Mouse (Mus musculus) liver, embryonic 11.5 days (tissue): ENCODE data around the gene Lzts2. TPM values are rescaled to one million over a fixed set of nuclear protein-coding genes. Genes with fewer than 3 reads are reported as not detected.

Experiments used
- ATAC-seq: fragments of 200-750 bp; cut with Nextera tagmentation; replicated peaks from 2 replicates; pipeline ENCODE4 v1.8.0; 2017; ENCODE audit warnings: moderate number of reproducible peaks, mild to moderate bottlenecking, moderate TSS enrichment, moderate library complexity; ENCODE audit not compliant: low FRiP score
- DNase-seq: peaks from one replicate; pipeline ENCODE4 v3.0.0-alpha.2; 2017; ENCODE audit warnings: low spot score
- H3K27ac ChIP-seq: fragments of 300-500 bp; sonication (generic); 2 replicates; pipeline ENCODE4 v1.5.1; 2014; ENCODE audit warnings: mild to moderate bottlenecking, low read depth, low read length, control low read depth
- H3K27me3 ChIP-seq: fragments of 300-500 bp; sonication (generic); replicated peaks from 2 replicates; pipeline ENCODE4 v1.6.1; 2014; ENCODE audit warnings: low read length, mixed read lengths; ENCODE audit not compliant: control insufficient read depth, insufficient read depth
- H3K36me3 ChIP-seq: fragments of 300-500 bp; sonication (generic); 2 replicates; pipeline ENCODE4 v1.6.1; 2014; ENCODE audit warnings: mild to moderate bottlenecking, low read length, moderate library complexity, mixed read lengths; ENCODE audit not compliant: control insufficient read depth, insufficient read depth
- H3K4me1 ChIP-seq: fragments of 300-500 bp; sonication (generic); replicated peaks from 2 replicates; pipeline ENCODE4 v1.6.1; 2014; ENCODE audit warnings: low read length, mixed read lengths; ENCODE audit not compliant: control insufficient read depth, insufficient read depth
- H3K4me2 ChIP-seq: fragments of 300-500 bp; sonication (generic); 2 replicates; pipeline ENCODE4 v1.6.1; 2014; ENCODE audit warnings: mild to moderate bottlenecking, control low read depth, moderate library complexity
- H3K4me3 ChIP-seq: fragments of 300-500 bp; sonication (generic); 2 replicates; pipeline ENCODE4 v1.5.1; 2014; ENCODE audit warnings: low read depth, low read length, control low read depth
- H3K9ac ChIP-seq: fragments of 300-500 bp; sonication (generic); 2 replicates; pipeline ENCODE4 v1.6.1; 2014; ENCODE audit warnings: low read depth, low read length, control low read depth
- H3K9me3 ChIP-seq: fragments of 300-500 bp; sonication (generic); 2 replicates; pipeline ENCODE4 v1.6.1; 2016; ENCODE audit warnings: low read length, inconsistent platforms, mixed read lengths; ENCODE audit not compliant: control insufficient read depth
- WGBS: fragments of 180-500 bp; shearing (Covaris S2); extraction: QIAGEN DNeasy Blood & Tissue Kit; methylation state at CpG from one replicate; pipeline ENCODE4 v1.1.7; 2014; 5-methylcytosine and 5-hydroxymethylcytosine counted together
- polyA plus RNA-seq: library from polyadenylated mRNA; unstranded; fragments of >200 nt; fragmentation: Nextera tagmentation; extraction: Ambion mirVana; gene quantifications from 2 replicates; pipeline ENCODE4 v1.2.1, GENCODE M21; 2014

Gene Lzts2
- polyA plus RNA-seq, 1 experiment from 2014 or later, result 31.4 TPM

GRCm38 (mm10) chr19:44985159-44985988 lies 28.8 kb upstream of the Lzts2 start:
- DNase-seq (no peak), ATAC-seq (no peak)
- Histone ChIP-seq H3K9me3 (no peaks in the 10 kb centered on the region), H3K36me3 (peaks cover 8% of the 10 kb centered on the region), H3K4me2 (no peak overlapping the region), H3K4me1 (peaks cover 6% of the 10 kb centered on the region; the same call in 1 of the 2 replicates), H3K27ac (no peak overlapping the region), H3K9ac (no peak overlapping the region), H3K27me3 (peaks cover 19% of the 10 kb centered on the region), H3K4me3 (no peak overlapping the region)
- 48% methylated on average over 5 of the region's 5 CpGs for WGBS

DNA sequence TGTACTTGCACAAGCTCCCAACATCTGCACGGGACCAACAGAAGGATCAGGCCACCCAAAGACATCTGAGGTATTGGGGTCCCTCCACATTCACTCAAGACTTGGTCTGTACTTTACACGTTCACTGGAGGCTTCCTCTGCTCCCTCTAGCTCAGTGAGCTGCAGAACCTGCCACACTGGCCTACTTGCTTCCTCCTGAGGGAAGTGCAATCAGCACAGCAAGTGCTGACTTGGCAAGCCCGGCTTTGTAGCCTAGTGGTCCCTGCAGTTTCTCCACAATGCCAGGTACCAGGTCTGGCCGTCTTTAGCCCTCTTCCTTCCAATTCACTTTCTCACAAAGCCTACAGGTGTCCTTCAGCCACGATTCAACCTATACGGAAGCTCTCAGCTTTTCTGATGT lies 27.2 kb upstream of the Lzts2 start:
- Histone ChIP-seq H3K27me3 (peaks cover 19% of the 10 kb centered on the region), H3K9me3 (no peaks in the 10 kb centered on the region), H3K9ac (no peak overlapping the region), H3K4me1 (peaks cover 6% of the 10 kb centered on the region; the same call in 1 of the 2 replicates), H3K4me2 (no peak overlapping the region), H3K27ac (no peak overlapping the region), H3K36me3 (no peaks in the 10 kb centered on the region), H3K4me3 (no peak overlapping the region)
- WGBS, result 64% methylated on average over 6 of the region's 6 CpGs
- DNase-seq (no peak), ATAC-seq (no peak)

GRCm38 (mm10) chr19:44987851-44988250 lies 26.4 kb upstream of the Lzts2 start:
- DNase-seq, result no peak

DNA sequence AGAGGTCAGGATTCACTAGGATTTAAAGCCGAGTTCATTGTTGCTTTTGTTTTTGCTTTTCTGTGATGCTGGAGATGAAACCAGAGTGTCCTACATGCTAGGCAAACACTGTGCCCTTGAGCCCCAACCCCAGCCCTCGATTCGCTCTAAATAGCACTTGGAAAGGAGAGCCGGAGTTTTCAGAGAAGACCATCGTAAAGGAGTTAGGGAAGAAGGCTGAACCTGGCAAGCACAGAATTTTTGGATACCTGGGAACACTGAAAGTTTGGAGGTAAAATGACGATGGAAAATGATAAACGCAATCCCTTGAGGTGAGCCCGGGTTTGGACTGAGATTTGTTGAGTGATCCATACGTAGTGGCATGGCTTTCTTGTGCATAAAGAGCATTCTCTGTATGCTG lies 25.9 kb upstream of the Lzts2 start:
- H3K27ac ChIP-seq, result no peak overlapping the region
- peaks cover 19% of the 10 kb centered on the region for H3K27me3 ChIP-seq
- H3K9me3 ChIP-seq, result no peaks in the 10 kb centered on the region
- H3K4me1 ChIP-seq, result peaks cover 10% of the 10 kb centered on the region; the same call in 1 of the 2 replicates
- DNase-seq, result no peak
- H3K36me3 ChIP-seq, result no peaks in the 10 kb centered on the region
- ATAC-seq, result no peak
- H3K4me2 ChIP-seq, result peak overlapping the region; percentile 92
- no peak overlapping the region for H3K9ac ChIP-seq
- 39% methylated on average over 9 of the region's 9 CpGs for WGBS
- H3K4me3 ChIP-seq, result peak overlapping the region; percentile 62

More at GRCm38 (mm10) chr19:44987851-44988250, 26.4 kb upstream of the Lzts2 start:
- H3K4me3 ChIP-seq, result no peak overlapping the region
- no peak overlapping the region for H3K27ac ChIP-seq
- no peak overlapping the region for H3K9ac ChIP-seq
- H3K36me3 ChIP-seq, result no peaks in the 10 kb centered on the region
- H3K4me1 ChIP-seq, result peaks cover 10% of the 10 kb centered on the region; the same call in 1 of the 2 replicates
- no peak overlapping the region for H3K4me2 ChIP-seq
- no peaks in the 10 kb centered on the region for H3K9me3 ChIP-seq
- 60% methylated on average over 6 of the region's 6 CpGs for WGBS
- peaks cover 19% of the 10 kb centered on the region for H3K27me3 ChIP-seq
- ATAC-seq, result no peak

DNA sequence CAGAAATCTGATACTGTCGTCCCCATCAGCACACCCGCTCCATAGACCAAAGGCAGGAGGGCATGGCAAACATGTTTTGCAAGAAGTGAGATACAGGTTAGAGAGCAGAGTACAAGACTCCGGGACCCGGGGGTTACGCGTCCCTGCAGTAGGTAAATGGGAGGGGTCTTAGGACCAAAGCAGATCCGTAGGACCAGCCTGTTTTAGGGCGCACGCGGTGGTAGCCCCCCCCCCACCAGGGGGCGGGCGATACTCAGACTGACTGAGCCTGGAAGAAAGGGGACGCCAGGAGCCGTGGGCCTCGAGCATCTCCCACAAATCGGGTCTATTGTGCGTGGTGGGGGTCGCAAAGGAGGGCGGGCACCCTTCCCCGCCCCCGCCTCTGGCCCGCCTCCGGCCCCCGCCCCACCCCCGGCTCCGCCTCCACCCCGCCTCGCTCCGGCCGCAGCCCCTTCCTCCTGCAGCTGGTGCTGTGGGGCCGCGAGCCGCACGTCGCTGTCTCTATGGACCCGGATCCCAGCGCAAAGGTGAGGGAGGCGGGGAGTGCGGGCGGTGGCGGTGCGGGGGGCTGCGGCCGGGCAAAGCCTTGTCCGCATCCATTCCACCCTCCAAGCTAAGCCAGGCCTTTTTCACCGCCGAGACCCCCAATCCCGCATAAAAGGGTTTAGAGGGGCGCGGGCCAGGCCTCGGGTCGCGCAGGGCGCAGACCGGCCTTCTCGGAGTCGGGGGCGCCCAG lies 25.2 kb upstream of the Lzts2 start, which contains the start of gene Sema4g:
Gene Sema4g (plus strand): TSS at position 271 of the 736 bp plus-strand sequence.
- ATAC-seq, result peak; percentile 44; the same call in 1 of the 2 replicates
- Histone ChIP-seq H3K27ac (peak within 1 kb of the TSS; percentile 28; the same call in 1 of the 2 replicates), H3K4me1 (peaks cover 10% of the 10 kb centered on the region; the same call in 1 of the 2 replicates), H3K4me2 (peak within 1 kb of the TSS; percentile 92), H3K9me3 (no peaks in the 10 kb centered on the region), H3K36me3 (no peaks in the 10 kb centered on the region), H3K4me3 (peak within 1 kb of the TSS; percentile 62), H3K27me3 (peaks cover 19% of the 10 kb centered on the region), H3K9ac (peak within 1 kb of the TSS; percentile 68)
- DNase-seq, result peak; percentile 61
- under 1% methylated on average over 52 of the region's 58 CpGs for WGBS

DNA sequence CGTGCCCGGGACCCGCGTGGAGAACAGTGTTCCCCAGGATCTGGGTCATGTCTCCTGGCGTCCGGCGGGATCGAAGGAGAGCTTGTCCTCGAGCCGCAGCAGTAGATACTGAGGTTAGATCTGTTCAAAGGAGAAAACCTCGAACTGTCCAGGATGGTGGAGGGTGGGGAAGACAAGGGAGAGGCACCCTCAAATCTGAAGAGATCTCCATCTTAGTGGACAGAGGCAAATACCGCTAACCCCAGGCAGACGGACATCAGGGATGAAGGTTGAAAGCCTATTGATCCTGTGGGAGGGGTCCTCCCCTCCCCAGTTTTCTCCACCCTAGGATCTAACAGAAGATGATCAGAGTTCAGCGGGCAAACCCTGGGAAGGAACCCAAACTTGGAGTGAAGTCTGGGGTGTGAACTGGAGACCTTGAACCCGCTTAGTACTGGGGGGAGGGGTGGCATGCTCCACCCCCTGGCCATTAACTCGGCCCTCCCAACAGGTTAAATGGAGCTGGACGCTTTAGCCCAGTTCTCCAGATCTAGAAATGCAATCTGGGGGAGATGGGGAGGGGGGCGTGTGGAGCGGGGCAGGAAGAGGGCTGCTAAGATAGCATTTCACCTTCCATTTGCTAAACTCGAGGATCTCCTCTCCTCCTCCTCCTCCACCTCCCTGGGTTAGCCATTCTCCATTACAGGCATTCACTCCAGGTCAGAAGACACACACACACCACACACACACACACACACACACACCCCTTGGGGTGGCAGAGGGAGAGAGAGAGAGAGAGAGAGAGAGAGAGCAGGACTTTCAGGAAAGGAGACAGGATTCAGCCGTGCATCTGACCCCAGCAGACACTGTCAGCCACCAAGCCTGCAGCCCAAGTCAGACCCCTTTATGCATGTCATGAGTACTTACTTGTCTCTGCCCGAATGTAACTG lies 24.4 kb upstream of the Lzts2 start:
- Histone ChIP-seq H3K9me3 (no peaks in the 10 kb centered on the region), H3K9ac (peak overlapping the region; percentile 68), H3K4me3 (peak overlapping the region; percentile 62), H3K27ac (peak overlapping the region; percentile 28; the same call in 1 of the 2 replicates), H3K36me3 (no peaks in the 10 kb centered on the region), H3K27me3 (peaks cover 19% of the 10 kb centered on the region), H3K4me1 (peaks cover 10% of the 10 kb centered on the region; the same call in 1 of the 2 replicates), H3K4me2 (peak overlapping the region; percentile 92)
- 12% methylated on average over 22 of the region's 22 CpGs for WGBS
- DNase-seq (peak; percentile 37), ATAC-seq (no peak)

DNA sequence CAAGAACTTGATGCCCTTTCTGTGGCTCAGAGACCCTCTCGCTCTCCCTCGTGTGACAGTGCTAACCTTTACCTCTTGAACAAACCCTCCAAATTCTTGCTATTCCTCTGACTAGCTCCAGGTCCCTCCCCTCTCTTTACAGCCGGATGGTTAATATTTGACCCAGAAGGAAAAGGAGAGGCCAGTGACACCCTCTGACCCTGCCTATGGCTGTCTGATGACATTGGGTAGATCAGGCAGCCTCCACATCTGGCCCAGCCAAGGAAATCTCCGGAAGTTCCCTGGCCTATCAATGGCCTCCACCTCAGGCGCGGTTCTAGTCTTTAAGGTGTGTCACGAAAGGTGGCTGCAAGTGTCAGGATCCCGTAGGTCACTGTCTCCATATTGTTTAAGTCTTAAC lies 23.2 kb upstream of the Lzts2 start:
- H3K27ac ChIP-seq, result peak overlapping the region; percentile 68
- H3K4me1 ChIP-seq, result peaks cover 10% of the 10 kb centered on the region; the same call in 1 of the 2 replicates
- H3K4me3 ChIP-seq, result 0 out of 2 replicates have a peak overlapping the region, but pooled peaks have one; percentile 62
- H3K9me3 ChIP-seq, result no peaks in the 10 kb centered on the region
- H3K27me3 ChIP-seq, result peaks cover 19% of the 10 kb centered on the region
- H3K36me3 ChIP-seq, result no peaks in the 10 kb centered on the region
- ATAC-seq (no peak; the same call in 1 of the 2 replicates), DNase-seq (peak; percentile 37)
- peak overlapping the region; percentile 92 for H3K4me2 ChIP-seq
- WGBS, result 74% methylated on average over 8 of the region's 8 CpGs
- H3K9ac ChIP-seq, result no peak overlapping the region

GRCm38 (mm10) chr19:44992246-44992645 lies 22.0 kb upstream of the Lzts2 start:
- no peak overlapping the region for H3K27ac ChIP-seq
- ATAC-seq (no peak), DNase-seq (peak; percentile 30)
- peaks cover 13% of the 10 kb centered on the region for H3K4me1 ChIP-seq
- peaks cover 19% of the 10 kb centered on the region for H3K27me3 ChIP-seq
- H3K36me3 ChIP-seq, result no peaks in the 10 kb centered on the region; the same call in 1 of the 2 replicates
- H3K9me3 ChIP-seq, result no peaks in the 10 kb centered on the region
- no peak overlapping the region for H3K4me3 ChIP-seq
- H3K9ac ChIP-seq, result no peak overlapping the region
- 27% methylated on average over 7 of the region's 7 CpGs for WGBS
- no peak overlapping the region for H3K4me2 ChIP-seq
